ENCODE assay signal across 21 mouse cellular contexts in the genomic region with DNA sequence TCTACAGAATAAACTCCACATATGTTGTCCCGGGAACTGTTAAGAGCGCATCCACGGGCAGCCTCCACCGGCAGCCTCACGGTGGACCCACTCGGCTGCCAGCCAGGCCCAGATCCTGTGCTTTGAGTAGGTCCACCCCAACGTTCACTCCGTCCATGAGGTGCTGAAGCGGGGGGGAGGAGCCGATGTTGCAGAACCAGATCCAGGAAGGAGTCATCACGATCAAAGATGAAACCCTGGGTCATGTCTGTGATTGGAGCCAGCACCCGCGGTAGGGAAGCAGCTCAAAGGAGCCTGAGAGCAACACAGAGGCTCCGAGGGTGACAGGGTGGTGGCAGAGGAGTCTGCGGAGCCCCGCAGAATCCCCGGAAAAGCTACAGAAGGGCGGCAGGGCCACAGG. TPM values are rescaled to one million over a fixed set of nuclear protein-coding genes. Genes with fewer than 3 reads are reported as not detected.
"Had no signal": no experiment of that assay in that cellular context is flagged by ENCODE, and none has a peak within 500 bp of the region (broad histone marks: within the 10 kb centered on the region; RNA-seq: fewer than 3 reads in every experiment).

No protein-coding gene starts in this region.

- H3K4me1 ChIP-seq: liver, embryonic 13.5 days; liver, embryonic 15.5 days; lung, embryonic 15.5 days; midbrain, embryonic 10.5 days; midbrain, embryonic 12.5 days; midbrain, embryonic 15.5 days; neural tube, embryonic 12.5 days; stomach, embryonic 15.5 days had no signal

- H3K36me3 ChIP-seq: liver, embryonic 13.5 days; liver, embryonic 15.5 days; lung, embryonic 15.5 days; midbrain, embryonic 10.5 days; midbrain, embryonic 12.5 days; midbrain, embryonic 15.5 days; neural tube, embryonic 12.5 days; stomach, embryonic 15.5 days had no signal

- H3K4me3 ChIP-seq: liver, embryonic 13.5 days; liver, embryonic 15.5 days; lung, embryonic 15.5 days; midbrain, embryonic 10.5 days; midbrain, embryonic 12.5 days; midbrain, embryonic 15.5 days; neural tube, embryonic 12.5 days; stomach, embryonic 15.5 days had no signal

- H3K27ac ChIP-seq: liver, embryonic 13.5 days; liver, embryonic 15.5 days; lung, embryonic 15.5 days; midbrain, embryonic 10.5 days; midbrain, embryonic 12.5 days; midbrain, embryonic 15.5 days; neural tube, embryonic 12.5 days; stomach, embryonic 15.5 days; stomach, postnatal 0 days had no signal

- H3K27me3 ChIP-seq: liver, embryonic 13.5 days; liver, embryonic 15.5 days; lung, embryonic 15.5 days; midbrain, embryonic 12.5 days; midbrain, embryonic 15.5 days; neural tube, embryonic 12.5 days; stomach, embryonic 15.5 days had no signal

- H3K9ac ChIP-seq: liver, embryonic 13.5 days; liver, embryonic 15.5 days; liver, postnatal 0 days; lung, embryonic 15.5 days; midbrain, embryonic 12.5 days; midbrain, embryonic 15.5 days; neural tube, embryonic 12.5 days; stomach, embryonic 15.5 days had no signal

- DNase-seq: liver, embryonic 13.5 days; liver, postnatal 0 days; lung, adult 2 months; lung, postnatal 4 days; right cerebral cortex, postnatal 14 days; thymus, adult 2 months; thymus, postnatal 25 days; thymus, postnatal 4 days had no signal

- H3K9me3 ChIP-seq: liver, embryonic 13.5 days; liver, embryonic 15.5 days; lung, embryonic 15.5 days; midbrain, embryonic 10.5 days; midbrain, embryonic 12.5 days; midbrain, embryonic 15.5 days; neural tube, embryonic 12.5 days; stomach, embryonic 15.5 days had no signal

RNA-seq across cellular contexts. Expression of a gene that starts 22.7 kb away (rescaled TPM):
- total RNA-seq: megakaryocyte-erythroid progenitor cell, adult 5-6 weeks; midbrain, postnatal 0 days; monocyte, adult 5-6 weeks had no signal
- polyA plus RNA-seq: spleen, adult 2 months; thymus, adult 2 months; urinary bladder, adult 2 months had no signal
